15 mouse cellular contexts compared by ENCODE assay signal in the genomic region with DNA sequence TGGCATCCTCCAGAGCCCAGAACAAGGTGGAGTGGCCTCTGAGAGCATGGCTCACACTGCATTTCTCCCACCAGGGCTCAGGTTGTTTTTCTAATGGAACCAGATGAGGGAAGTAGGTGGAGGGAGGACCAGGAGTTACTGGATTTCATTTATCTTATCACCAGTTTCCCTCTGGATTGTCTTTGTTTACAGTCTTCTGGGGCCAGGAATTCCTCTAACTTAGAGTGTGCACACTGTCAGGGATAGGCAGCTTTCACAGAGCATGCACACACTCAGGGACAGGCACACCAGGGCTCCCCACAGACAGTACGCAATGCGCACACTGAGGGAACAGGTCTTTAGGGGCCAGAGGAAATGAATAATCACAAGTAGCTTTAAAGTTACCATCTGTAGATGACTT. TPM values are rescaled to one million over a fixed set of nuclear protein-coding genes. Genes with fewer than 3 reads are reported as not detected.
DNase-seq lines count a peak whose midpoint lies in the region; ATAC-seq and TF ChIP-seq lines count a peak whose summit lies in the region.
"Had no signal": no experiment of that assay in that cellular context is flagged by ENCODE, and none has a peak within 500 bp of the region (broad histone marks: within the 10 kb centered on the region; RNA-seq: fewer than 3 reads in every experiment).

No protein-coding gene starts in this region.

- peaks cover 57% of the 10 kb centered on the region for H3K36me3 ChIP-seq in heart, adult 2 months (ENCODE audit: control insufficient read depth, insufficient read depth, low read length)
- no peaks in the 10 kb centered on the region for H3K36me3 ChIP-seq in kidney, embryonic 16.5 days (ENCODE audit: insufficient read depth, low read length)
- no peaks in the 10 kb centered on the region for H3K36me3 ChIP-seq in kidney, adult 2 months (ENCODE audit: control insufficient read depth, insufficient read depth, low read length)
- no peaks in the 10 kb centered on the region for H3K36me3 ChIP-seq in heart, embryonic 15.5 days
- 0 out of 2 replicates have a peak, but pooled peaks cover 4% of the 10 kb centered on the region for H3K36me3 ChIP-seq in liver, embryonic 13.5 days
- H3K36me3 ChIP-seq: embryonic facial prominence, embryonic 12.5 days; hindbrain, embryonic 15.5 days; midbrain, embryonic 15.5 days had no signal

- H3K27me3 ChIP-seq in heart, adult 2 months (ENCODE audit: control insufficient read depth, insufficient read depth, low read length) = no peaks in the 10 kb centered on the region
- no peaks in the 10 kb centered on the region for H3K27me3 ChIP-seq in kidney, embryonic 16.5 days (ENCODE audit: insufficient read depth, low read length)
- H3K27me3 ChIP-seq in kidney, adult 2 months (replicated peaks; ENCODE audit: control insufficient read depth, insufficient read depth, low read length) = no peaks in the 10 kb centered on the region
- no peaks in the 10 kb centered on the region for H3K27me3 ChIP-seq in heart, embryonic 15.5 days
- no peaks in the 10 kb centered on the region for H3K27me3 ChIP-seq in liver, embryonic 13.5 days
- H3K27me3 ChIP-seq: embryonic facial prominence, embryonic 12.5 days; hindbrain, embryonic 15.5 days; midbrain, embryonic 15.5 days had no signal

- no peaks in the 10 kb centered on the region for H3K9me3 ChIP-seq in kidney, embryonic 16.5 days (ENCODE audit: low read length)
- H3K9me3 ChIP-seq in heart, embryonic 15.5 days (replicated peaks) = no peaks in the 10 kb centered on the region
- no peaks in the 10 kb centered on the region for H3K9me3 ChIP-seq in liver, embryonic 13.5 days (replicated peaks)
- H3K9me3 ChIP-seq: embryonic facial prominence, embryonic 12.5 days; hindbrain, embryonic 15.5 days; midbrain, embryonic 15.5 days had no signal

- no peak overlapping the region for H3K9ac ChIP-seq in heart, adult 2 months (ENCODE audit: low read depth, low read length)
- H3K9ac ChIP-seq in kidney, embryonic 16.5 days (replicated peaks; ENCODE audit: low read length) = 0 out of 2 replicates have a peak overlapping the region, but pooled peaks have one; percentile 6
- H3K9ac ChIP-seq in heart, embryonic 15.5 days = peak overlapping the region; percentile 4; the same call in 1 of the 2 replicates
- peak overlapping the region; percentile 7; the same call in 1 of the 2 replicates for H3K9ac ChIP-seq in liver, embryonic 13.5 days
- H3K9ac ChIP-seq: embryonic facial prominence, embryonic 12.5 days; forebrain, postnatal 0 days; hindbrain, embryonic 15.5 days; midbrain, embryonic 15.5 days had no signal

- no peak overlapping the region for H3K4me3 ChIP-seq in heart, adult 2 months
- H3K4me3 ChIP-seq in kidney, embryonic 16.5 days (ENCODE audit: low read length) = no peak overlapping the region
- no peak overlapping the region for H3K4me3 ChIP-seq in kidney, adult 2 months (ENCODE audit: insufficient read depth, low read depth, low read length)
- no peak overlapping the region for H3K4me3 ChIP-seq in heart, embryonic 15.5 days
- no peak overlapping the region for H3K4me3 ChIP-seq in liver, embryonic 13.5 days (replicated peaks)
- H3K4me3 ChIP-seq: embryonic facial prominence, embryonic 12.5 days; hindbrain, embryonic 15.5 days; left cerebral cortex, adult 2 months; midbrain, embryonic 15.5 days had no signal

- no peak for TF ChIP-seq POLR2A in heart, adult 2 months (IDR thresholded peaks at IDR 0.05; ENCODE audit: insufficient read depth, low read depth, low read length)
- TF ChIP-seq POLR2A in kidney, adult 2 months (IDR thresholded peaks at IDR 0.05; ENCODE audit: low read depth, low read length) = no peak

- ATAC-seq in kidney, embryonic 16.5 days (ENCODE audit: low FRiP score, low TSS enrichment) = no peak
- ATAC-seq in heart, embryonic 15.5 days (replicated peaks; ENCODE audit: insufficient number of reproducible peaks, insufficient read depth, low FRiP score, low read depth) = peak; percentile 66
- ATAC-seq in liver, embryonic 13.5 days (ENCODE audit: low read depth) = no peak
- ATAC-seq: forebrain, postnatal 0 days; midbrain, embryonic 15.5 days had no signal

- DNase-seq in heart, adult 2 months = no peak
- no peak for DNase-seq in heart, postnatal 10 days
- no peak for DNase-seq in kidney, adult 2 months
- no peak for DNase-seq in liver, embryonic 13.5 days
- DNase-seq in right cerebral cortex, postnatal 14 days = no peak
- DNase-seq: cerebellum, postnatal 25 days; forebrain, postnatal 0 days; gastrocnemius, postnatal 14 days; thymus, postnatal 4 days had no signal

- H3K4me2 ChIP-seq in kidney, embryonic 16.5 days (replicated peaks; ENCODE audit: low read depth, low read length) = no peak overlapping the region
- H3K4me2 ChIP-seq in heart, embryonic 15.5 days = no peak overlapping the region
- H3K4me2 ChIP-seq in liver, embryonic 13.5 days = no peak overlapping the region
- H3K4me2 ChIP-seq: embryonic facial prominence, embryonic 12.5 days; hindbrain, embryonic 15.5 days; midbrain, embryonic 15.5 days had no signal

- peaks cover 38% of the 10 kb centered on the region for H3K4me1 ChIP-seq in heart, adult 2 months (ENCODE audit: control insufficient read depth, insufficient read depth, low read length)
- peaks cover 44% of the 10 kb centered on the region for H3K4me1 ChIP-seq in kidney, embryonic 16.5 days (ENCODE audit: insufficient read depth, low read length)
- peaks cover 63% of the 10 kb centered on the region for H3K4me1 ChIP-seq in kidney, adult 2 months (ENCODE audit: control insufficient read depth, insufficient read depth, low read length)
- peaks cover 94% of the 10 kb centered on the region for H3K4me1 ChIP-seq in heart, embryonic 15.5 days (replicated peaks)
- H3K4me1 ChIP-seq in liver, embryonic 13.5 days (replicated peaks) = peaks cover 97% of the 10 kb centered on the region

- no peak for TF ChIP-seq EP300 in heart, adult 2 months (IDR thresholded peaks at IDR 0.05; ENCODE audit: insufficient read depth, low read depth, low read length)

- peaks cover 9% of the 10 kb centered on the region for H3K79me2 ChIP-seq in heart, adult 2 months (replicated peaks; ENCODE audit: control insufficient read depth, insufficient read depth, low read length)

- H3K27ac ChIP-seq in heart, adult 2 months = peak overlapping the region; percentile 32
- no peak overlapping the region for H3K27ac ChIP-seq in kidney, embryonic 16.5 days (ENCODE audit: low read length)
- H3K27ac ChIP-seq in kidney, adult 2 months (ENCODE audit: insufficient read depth, low read depth, low read length) = no peak overlapping the region
- peak overlapping the region; percentile 52 for H3K27ac ChIP-seq in heart, embryonic 15.5 days
- peak overlapping the region; percentile 11; the same call in 1 of the 2 replicates for H3K27ac ChIP-seq in liver, embryonic 13.5 days
- H3K27ac ChIP-seq: embryonic facial prominence, embryonic 12.5 days; hindbrain, embryonic 15.5 days; left cerebral cortex, adult 2 months; midbrain, embryonic 15.5 days had no signal

- WGBS in heart, adult 2 months = 49% methylated on average over 2 of the region's 2 CpGs
- 86% methylated on average over 2 of the region's 2 CpGs for WGBS in kidney, embryonic 16.5 days
- WGBS in kidney, adult 2 months = 87% methylated on average over 2 of the region's 2 CpGs
- WGBS in heart, embryonic 15.5 days = 51% methylated on average over 2 of the region's 2 CpGs
- WGBS in liver, embryonic 13.5 days (ENCODE audit: insufficient replicate concordance) = 77% methylated on average over 2 of the region's 2 CpGs

- intact Hi-C loops in heart, adult 2 months (cut with DNase I) = no loop called here
- intact Hi-C loops in heart, postnatal 10 days (cut with DNase I) = no loop called here

- TF ChIP-seq CTCF in heart, adult 2 months (IDR thresholded peaks at IDR 0.05) = no peak
- no peak for TF ChIP-seq CTCF in kidney, adult 2 months (conservative IDR thresholded peaks at IDR 0.05; ENCODE audit: insufficient read depth, insufficient read length, low read depth, low read length)

RNA-seq across cellular contexts. Expression of a gene that starts 7.4 kb away (rescaled TPM):
- 10 to 100 TPM; 67.2 to 77.6 TPM for total RNA-seq in heart, adult 2 months (2021)
- 13.1 and 23.9 TPM in 2 replicates for polyA plus RNA-seq in heart, adult 2 months (2012; rRNA removed)
- total RNA-seq in heart, postnatal 10 days (2021) = 10 to 100 TPM; 70.7 to 86.4 TPM
- polyA plus RNA-seq in kidney, embryonic 16.5 days (2015; fragmentation: Nextera tagmentation; extraction: Ambion mirVana) = 8.6 and 10.0 TPM in 2 replicates
- 4.7 and 5.2 TPM in 2 replicates for polyA plus RNA-seq in kidney, adult 2 months (2012; rRNA removed)
- 20.9 and 21.4 TPM in 2 replicates for polyA plus RNA-seq in heart, embryonic 15.5 days (2015; fragmentation: Nextera tagmentation; extraction: Ambion mirVana)
- polyA plus RNA-seq in liver, embryonic 13.5 days (2015; fragmentation: Nextera tagmentation; extraction: Ambion mirVana) = 8.8 and 11.1 TPM in 2 replicates

Comparison
In these comparisons a context has a peak if more than half of its experiments do, and no peak if none do; other contexts are left out.
1. H3K27ac ChIP-seq: peak in heart, adult 2 months (single experiment), heart, embryonic 15.5 days (single experiment) and liver, embryonic 13.5 days (single experiment); none in kidney, embryonic 16.5 days (single experiment) and kidney, adult 2 months (single experiment).